Mouse (Mus musculus) CD4-positive, CD25-positive, alpha-beta regulatory T cell (primary cell): ENCODE results near the gene Irf6. TPM values are rescaled to one million over a fixed set of nuclear protein-coding genes. Genes with fewer than 3 reads are reported as not detected.

Experiments used
- polyA plus RNA-seq: library from polyadenylated mRNA; unstranded; fragments of 100-300 nt; shearing (Covaris generic); gene quantifications from one replicate; pipeline ENCODE4 v1.2.1, GENCODE M21; 2017

Gene Irf6
- 21.7 TPM for polyA plus RNA-seq

DNA sequence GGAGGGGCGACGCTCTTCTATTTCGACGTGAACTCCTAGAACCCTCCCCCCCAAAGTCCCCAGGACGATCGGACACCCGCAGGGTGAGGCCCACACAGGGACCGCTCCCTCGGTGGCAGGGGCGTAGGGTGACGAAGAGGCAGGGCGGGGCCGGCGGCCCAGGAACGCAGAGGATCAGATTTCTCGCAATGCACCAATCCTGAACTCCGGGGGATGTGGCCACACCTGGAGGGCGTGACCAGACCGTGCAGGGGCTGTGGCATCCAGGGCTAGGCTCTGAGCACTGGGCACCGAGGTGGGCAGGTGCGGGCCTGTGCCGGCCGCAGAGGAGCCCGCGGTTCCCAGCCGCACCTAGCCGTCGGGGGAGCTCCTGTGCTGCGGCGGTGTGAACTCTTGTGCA, at the start of gene Irf6:
Irf6 (plus strand) TSS at position 240 of the 400 bp plus-strand sequence.

DNA sequence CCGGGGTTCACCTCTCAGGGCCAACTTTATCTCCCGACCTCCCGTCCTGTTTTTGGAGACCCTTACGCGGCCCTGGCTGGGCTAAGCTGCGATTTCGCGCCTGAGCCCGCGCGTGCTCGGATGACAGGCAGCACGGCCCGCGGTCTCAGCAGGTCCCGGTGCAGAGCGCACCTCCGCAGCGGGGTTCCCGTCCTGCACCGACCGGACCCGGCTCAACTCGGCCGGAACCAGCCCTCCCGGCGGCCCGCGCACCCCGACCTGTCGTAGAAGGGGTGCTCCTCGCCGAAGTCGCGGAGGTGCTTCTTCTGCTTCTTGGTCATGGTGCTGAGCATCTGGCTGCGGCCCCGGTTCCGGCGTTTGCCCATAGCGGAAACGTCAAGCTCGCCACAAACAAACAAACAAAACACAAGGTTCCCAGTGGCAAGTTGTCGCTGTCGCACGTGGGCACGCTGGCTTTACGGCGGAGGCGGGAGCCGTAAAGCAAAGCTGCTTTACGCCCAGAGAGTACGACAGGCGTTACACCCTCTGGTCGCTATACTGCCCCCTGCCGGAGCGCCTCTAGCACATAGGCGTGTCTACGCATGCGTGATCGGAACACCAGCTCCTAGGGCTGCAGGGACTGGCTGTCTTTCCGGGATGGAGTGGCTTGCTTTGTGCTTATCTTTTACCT, 23.0 kb upstream of the Irf6 start, which contains the start of gene Diexf:
Diexf (minus strand) TSS at position 487 of the 670 bp plus-strand sequence.

DNA sequence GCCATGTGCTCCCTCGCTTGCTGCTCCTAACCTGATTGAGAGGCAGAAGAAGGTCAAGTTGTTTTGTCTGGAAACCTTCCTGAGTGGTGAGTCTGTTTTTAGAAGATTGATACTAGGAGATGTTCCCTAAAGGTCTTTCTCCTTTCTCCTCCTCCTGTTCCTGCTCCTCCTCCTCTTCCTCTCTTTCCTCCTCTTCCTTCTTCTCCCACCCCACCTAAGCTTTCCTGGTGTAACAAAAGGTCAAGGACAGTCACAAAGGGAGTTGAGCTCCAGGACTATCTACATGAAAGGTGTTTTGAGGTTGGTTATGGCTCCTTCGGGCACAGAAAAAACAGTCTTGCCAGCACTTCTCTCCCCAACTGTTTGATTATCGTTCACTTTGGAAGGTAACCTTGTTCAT, 14.8 kb downstream of the Irf6 start, which contains the start of gene A130010J15Rik:
A130010J15Rik (plus strand) TSS at position 301 of the 400 bp plus-strand sequence.

DNA sequence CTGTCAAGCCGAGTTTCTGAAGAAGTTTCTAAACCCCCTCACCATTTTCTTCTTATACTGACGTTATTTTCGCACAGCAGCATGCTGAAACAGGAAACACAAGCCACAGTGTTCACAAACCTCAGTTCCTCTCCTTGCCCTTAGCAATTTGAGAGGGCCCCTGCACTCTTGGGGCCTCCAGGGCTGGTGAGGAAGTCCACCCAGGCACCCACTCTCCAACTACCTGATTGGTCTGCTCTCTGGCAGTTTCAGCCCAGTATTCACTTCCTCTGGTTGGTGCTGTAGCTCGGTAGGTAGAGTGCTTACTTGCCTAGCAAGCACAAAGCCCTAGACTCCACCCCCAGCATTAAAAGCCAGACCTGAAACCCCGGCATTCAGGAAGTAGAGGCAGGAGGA, 48.5 kb downstream of the Irf6 start, which contains the start of gene Traf3ip3:
Traf3ip3 (minus strand) TSS at position 321 of the 396 bp plus-strand sequence.

DNA sequence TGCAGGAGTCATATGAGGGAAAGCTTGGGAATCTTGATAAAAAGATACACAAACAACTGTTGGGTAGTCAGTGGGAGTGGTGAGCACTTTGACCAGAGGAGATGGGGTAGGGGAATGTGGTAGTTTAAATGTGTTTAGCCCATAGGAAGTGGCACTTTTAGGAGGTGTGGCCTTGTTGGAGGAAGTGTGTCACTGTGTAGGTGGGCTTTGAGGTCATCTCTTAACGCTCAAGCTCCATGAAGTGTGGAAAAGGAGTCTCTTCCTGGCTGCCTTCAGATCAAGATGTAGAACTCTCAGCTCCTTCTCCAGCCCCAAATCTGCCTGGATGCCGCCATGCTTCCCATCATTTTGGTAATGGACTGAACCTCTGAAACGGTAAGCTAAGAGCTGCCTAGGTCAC, 54.6 kb downstream of the Irf6 start, which contains the start of gene Lamb3:
Lamb3 (plus strand) TSS at position 197 of the 400 bp plus-strand sequence.

Other genes starting within 250 kb of the Irf6 start
- 0.19 TPM for gene Syt14, start 117.3 kb upstream of the Irf6 start, polyA plus RNA-seq
- 5.2 TPM for gene Diexf, start 22.8 kb upstream of the Irf6 start, polyA plus RNA-seq
- 9.8 TPM for gene A130010J15Rik, start 14.9 kb downstream of the Irf6 start, polyA plus RNA-seq
- gene Traf3ip3, start 48.6 kb downstream of the Irf6 start, polyA plus RNA-seq, result 602 TPM
- 23.9 TPM for gene Lamb3, start 54.6 kb downstream of the Irf6 start, polyA plus RNA-seq
- 139 TPM for gene Hsd11b1, start 111.0 kb downstream of the Irf6 start, polyA plus RNA-seq
- gene G0s2, start 120.1 kb downstream of the Irf6 start, polyA plus RNA-seq, result 7.9 TPM
- gene Camk1g, start 217.2 kb downstream of the Irf6 start, polyA plus RNA-seq, result not detected